Mouse (Mus musculus) naive thymus-derived CD4-positive, alpha-beta T cell, adult 2 months (primary cell): Measurements from ENCODE around the gene Thoc5.

Experiments
- DNase-seq: peaks from one replicate; pipeline ENCODE4 v3.0.0-alpha.2; 2011; ENCODE audit warnings: low read depth

Gene Thoc5

DNA sequence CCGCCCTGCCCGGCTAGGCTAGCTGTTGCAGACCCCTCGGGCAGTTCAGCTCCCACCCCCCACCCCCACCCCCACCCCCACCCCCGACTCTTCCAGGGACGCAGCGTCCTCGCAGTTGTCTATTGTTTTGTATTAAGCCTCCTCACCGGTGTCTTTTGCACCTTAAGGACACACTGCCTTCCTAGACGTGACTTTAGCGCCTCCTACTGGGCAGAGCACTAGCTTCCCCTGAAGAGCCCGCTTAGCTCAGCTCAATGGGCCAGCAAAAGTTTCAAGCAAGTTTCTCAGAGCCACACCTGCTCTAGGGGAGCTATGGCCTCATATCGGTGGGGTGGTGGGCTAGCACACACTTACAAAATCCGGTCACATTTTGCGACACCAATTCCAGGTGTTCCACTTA lies 80.5 kb downstream of the Thoc5 start:
- peak; percentile 91 for DNase-seq
